Mouse (Mus musculus) urinary bladder, postnatal 0 days (tissue): Measurements from ENCODE around the gene Rab44. TPM values are rescaled to one million over a fixed set of nuclear protein-coding genes. Genes with fewer than 3 reads are reported as not detected.

Experiments used
- polyA plus RNA-seq: library from polyadenylated mRNA; unstranded; fragments of >200 nt; fragmentation: Nextera tagmentation; extraction: Ambion mirVana; gene quantifications from 2 replicates; pipeline ENCODE4 v1.2.1, GENCODE M21; 2015

The Rab44 gene
- polyA plus RNA-seq = 0.41 and 0.88 TPM in 2 replicates

GRCm38 (mm10) chr17:29113591-29114352 lies at the start of gene Rab44:
Gene Rab44, plus strand, starts transcription at chr17:29114145.

GRCm38 (mm10) chr17:29090776-29091175 lies 23.2 kb upstream of the Rab44 start, which contains the start of gene Cdkn1a:
Gene Cdkn1a, plus strand, starts transcription at chr17:29090976.

Other genes with a start within 250 kb of the Rab44 start
- gene 4930539E08Rik, start 198.8 kb upstream of the Rab44 start, polyA plus RNA-seq = 0.05 TPM in 1 of 2 replicates, not detected in the other
- gene Pxt1, start 170.3 kb upstream of the Rab44 start, polyA plus RNA-seq = not detected in 2 replicates
- gene Kctd20, start 162.2 kb upstream of the Rab44 start, polyA plus RNA-seq = 37.7 and 46.9 TPM in 2 replicates
- gene Stk38, start 106.2 kb upstream of the Rab44 start, polyA plus RNA-seq = 50.7 and 53.5 TPM in 2 replicates
- 207 and 308 TPM in 2 replicates for gene Srsf3, start 81.5 kb upstream of the Rab44 start, polyA plus RNA-seq
- 92.9 and 108 TPM in 2 replicates for gene Cdkn1a, start 23.2 kb upstream of the Rab44 start, polyA plus RNA-seq
- gene Cpne5, start 124.0 kb downstream of the Rab44 start, polyA plus RNA-seq = 2.0 and 2.1 TPM in 2 replicates
- gene Ppil1, start 150.0 kb downstream of the Rab44 start, polyA plus RNA-seq = 49.4 and 53.5 TPM in 2 replicates
- gene BC004004, start 154.6 kb downstream of the Rab44 start, polyA plus RNA-seq = 87.6 and 95.8 TPM in 2 replicates
- 51.2 and 57.3 TPM in 2 replicates for gene Pi16, start 203.5 kb downstream of the Rab44 start, polyA plus RNA-seq
- gene Mtch1, start 233.8 kb downstream of the Rab44 start, polyA plus RNA-seq = 202 and 204 TPM in 2 replicates
- gene Fgd2, start 246.8 kb downstream of the Rab44 start, polyA plus RNA-seq = 4.7 and 5.3 TPM in 2 replicates